Mouse (Mus musculus): Measurements from ENCODE around the gene Nptx1. TPM values are rescaled to one million over a fixed set of nuclear protein-coding genes. Genes with fewer than 3 reads are reported as not detected.

Nptx1 gene
- polyA plus RNA-seq, 1 experiment: not detected

GRCm38 (mm10) chr11:119544518-119545105 lies 2.9 kb downstream of the Nptx1 start:
- Histone ChIP-seq H3K4me3 (replicated peaks) (no peak overlapping the region), H3K9me3 (no peaks in the 10 kb centered on the region), H3K36me3 (replicated peaks; ENCODE audit: low read length) (no peaks in the 10 kb centered on the region), H3K27me3 (replicated peaks) (peaks cover 100% of the 10 kb centered on the region), H3K4me1 (peaks cover 40% of the 10 kb centered on the region)
- TF ChIP-seq GATA1 (IDR thresholded peaks at IDR 0.05; ENCODE audit: borderline replicate concordance, low read length) (no peak), FLI1 (IDR thresholded peaks at IDR 0.05; ENCODE audit: low read length) (no peak)

GRCm38 (mm10) chr11:119543816-119544517 lies 3.6 kb downstream of the Nptx1 start:
- H3K9me3 ChIP-seq: no peaks in the 10 kb centered on the region
- no peaks in the 10 kb centered on the region for H3K36me3 ChIP-seq (replicated peaks; ENCODE audit: low read length)
- H3K4me3 ChIP-seq (replicated peaks): no peak overlapping the region
- peaks cover 99% of the 10 kb centered on the region for H3K27me3 ChIP-seq (replicated peaks)
- H3K4me1 ChIP-seq: peaks cover 34% of the 10 kb centered on the region
- TF ChIP-seq FLI1 (IDR thresholded peaks at IDR 0.05; ENCODE audit: low read length): no peak
- no peak for TF ChIP-seq GATA1 (IDR thresholded peaks at IDR 0.05; ENCODE audit: borderline replicate concordance, low read length)

GRCm38 (mm10) chr11:119542886-119543285 lies 4.7 kb downstream of the Nptx1 start:
- TF ChIP-seq FLI1 (IDR thresholded peaks at IDR 0.05; ENCODE audit: low read length): no peak
- TF ChIP-seq GATA1 (IDR thresholded peaks at IDR 0.05; ENCODE audit: borderline replicate concordance, low read length): no peak
- Histone ChIP-seq H3K36me3 (replicated peaks; ENCODE audit: low read length) (no peaks in the 10 kb centered on the region), H3K4me1 (peaks cover 23% of the 10 kb centered on the region), H3K9me3 (no peaks in the 10 kb centered on the region), H3K4me3 (replicated peaks) (no peak overlapping the region), H3K27me3 (replicated peaks) (peaks cover 96% of the 10 kb centered on the region)

- H3K27me3 ChIP-seq (replicated peaks): peaks cover 96% of the 10 kb centered on the region
- TF ChIP-seq FLI1 (IDR thresholded peaks at IDR 0.05; ENCODE audit: low read length): no peak
- TF ChIP-seq GATA1 (IDR thresholded peaks at IDR 0.05; ENCODE audit: borderline replicate concordance, low read length): no peak
- peaks cover 18% of the 10 kb centered on the region for H3K4me1 ChIP-seq
- no peaks in the 10 kb centered on the region for H3K36me3 ChIP-seq (replicated peaks; ENCODE audit: low read length)
- H3K9me3 ChIP-seq: no peaks in the 10 kb centered on the region
- H3K4me3 ChIP-seq (replicated peaks): no peak overlapping the region
These were observed 5.2 kb downstream of the Nptx1 start for GRCm38 (mm10) chr11:119542371-119542770.

GRCm38 (mm10) chr11:119541082-119541481 lies 6.5 kb downstream of the Nptx1 start:
- H3K4me1 ChIP-seq: peaks cover 5% of the 10 kb centered on the region
- no peak overlapping the region for H3K4me3 ChIP-seq (replicated peaks)
- H3K27me3 ChIP-seq (replicated peaks): peaks cover 96% of the 10 kb centered on the region
- no peaks in the 10 kb centered on the region for H3K9me3 ChIP-seq
- TF ChIP-seq GATA1 (IDR thresholded peaks at IDR 0.05; ENCODE audit: borderline replicate concordance, low read length) (no peak), FLI1 (IDR thresholded peaks at IDR 0.05; ENCODE audit: low read length) (no peak)
- no peaks in the 10 kb centered on the region for H3K36me3 ChIP-seq (replicated peaks; ENCODE audit: low read length)

GRCm38 (mm10) chr11:119540560-119540959 lies 7.0 kb downstream of the Nptx1 start:
- TF ChIP-seq FLI1 (IDR thresholded peaks at IDR 0.05; ENCODE audit: low read length) (no peak), GATA1 (IDR thresholded peaks at IDR 0.05; ENCODE audit: borderline replicate concordance, low read length) (no peak)
- H3K36me3 ChIP-seq (replicated peaks; ENCODE audit: low read length): no peaks in the 10 kb centered on the region
- H3K27me3 ChIP-seq (replicated peaks): peaks cover 96% of the 10 kb centered on the region

GRCm38 (mm10) chr11:119539944-119540343 lies 7.6 kb downstream of the Nptx1 start:
- H3K9me3 ChIP-seq: no peaks in the 10 kb centered on the region
- H3K4me1 ChIP-seq: no peaks in the 10 kb centered on the region; the same call in 1 of the 2 replicates
- peaks cover 94% of the 10 kb centered on the region for H3K27me3 ChIP-seq (replicated peaks)
- no peak overlapping the region for H3K4me3 ChIP-seq (replicated peaks)
- TF ChIP-seq FLI1 (IDR thresholded peaks at IDR 0.05; ENCODE audit: low read length) (no peak), GATA1 (IDR thresholded peaks at IDR 0.05; ENCODE audit: borderline replicate concordance, low read length) (no peak)
- H3K36me3 ChIP-seq (replicated peaks; ENCODE audit: low read length): no peaks in the 10 kb centered on the region

More at GRCm38 (mm10) chr11:119540560-119540959, 7.0 kb downstream of the Nptx1 start:
- Histone ChIP-seq H3K4me1 (no peaks in the 10 kb centered on the region; the same call in 1 of the 2 replicates), H3K4me3 (replicated peaks) (no peak overlapping the region), H3K9me3 (no peaks in the 10 kb centered on the region)

- Histone ChIP-seq H3K4me1 (peaks cover 7% of the 10 kb centered on the region), H3K27me3 (replicated peaks) (peaks cover 81% of the 10 kb centered on the region), H3K4me3 (replicated peaks) (no peak overlapping the region), H3K9me3 (no peaks in the 10 kb centered on the region), H3K36me3 (replicated peaks; ENCODE audit: low read length) (no peaks in the 10 kb centered on the region)
- no peak for TF ChIP-seq FLI1 (IDR thresholded peaks at IDR 0.05; ENCODE audit: low read length)
- TF ChIP-seq GATA1 (IDR thresholded peaks at IDR 0.05; ENCODE audit: borderline replicate concordance, low read length): no peak
These were observed 13.8 kb downstream of the Nptx1 start for GRCm38 (mm10) chr11:119533745-119534144.

- no peak for TF ChIP-seq FLI1 (IDR thresholded peaks at IDR 0.05; ENCODE audit: low read length)
- TF ChIP-seq GATA1 (IDR thresholded peaks at IDR 0.05; ENCODE audit: borderline replicate concordance, low read length): no peak
- peaks cover 82% of the 10 kb centered on the region for H3K27me3 ChIP-seq (replicated peaks)
- H3K36me3 ChIP-seq (replicated peaks; ENCODE audit: low read length): no peaks in the 10 kb centered on the region
- peaks cover 20% of the 10 kb centered on the region for H3K4me1 ChIP-seq
- no peaks in the 10 kb centered on the region for H3K9me3 ChIP-seq
- H3K4me3 ChIP-seq (replicated peaks): no peak overlapping the region
These were observed 15.1 kb downstream of the Nptx1 start for GRCm38 (mm10) chr11:119532460-119532859.

- H3K4me3 ChIP-seq (replicated peaks): no peak overlapping the region
- peaks cover 29% of the 10 kb centered on the region for H3K4me1 ChIP-seq
- H3K27me3 ChIP-seq (replicated peaks): peaks cover 66% of the 10 kb centered on the region
- H3K9me3 ChIP-seq: 0 out of 2 replicates have a peak, but pooled peaks cover under 1% of the 10 kb centered on the region
- no peaks in the 10 kb centered on the region for H3K36me3 ChIP-seq (replicated peaks; ENCODE audit: low read length)
- TF ChIP-seq GATA1 (IDR thresholded peaks at IDR 0.05; ENCODE audit: borderline replicate concordance, low read length) (no peak), FLI1 (IDR thresholded peaks at IDR 0.05; ENCODE audit: low read length) (no peak)
These were observed 18.6 kb downstream of the Nptx1 start for GRCm38 (mm10) chr11:119528930-119529329.

Data from megakaryocyte, embryonic 14.5 days (primary cell).